Mouse (Mus musculus) WW6 (cell line): ENCODE results near the gene Col5a1.

Source experiments
- DNase-seq: peaks from one replicate; pipeline ENCODE4 v3.0.0-alpha.2; 2013; ENCODE audit warnings: low read depth, low spot score

Gene Col5a1

DNA sequence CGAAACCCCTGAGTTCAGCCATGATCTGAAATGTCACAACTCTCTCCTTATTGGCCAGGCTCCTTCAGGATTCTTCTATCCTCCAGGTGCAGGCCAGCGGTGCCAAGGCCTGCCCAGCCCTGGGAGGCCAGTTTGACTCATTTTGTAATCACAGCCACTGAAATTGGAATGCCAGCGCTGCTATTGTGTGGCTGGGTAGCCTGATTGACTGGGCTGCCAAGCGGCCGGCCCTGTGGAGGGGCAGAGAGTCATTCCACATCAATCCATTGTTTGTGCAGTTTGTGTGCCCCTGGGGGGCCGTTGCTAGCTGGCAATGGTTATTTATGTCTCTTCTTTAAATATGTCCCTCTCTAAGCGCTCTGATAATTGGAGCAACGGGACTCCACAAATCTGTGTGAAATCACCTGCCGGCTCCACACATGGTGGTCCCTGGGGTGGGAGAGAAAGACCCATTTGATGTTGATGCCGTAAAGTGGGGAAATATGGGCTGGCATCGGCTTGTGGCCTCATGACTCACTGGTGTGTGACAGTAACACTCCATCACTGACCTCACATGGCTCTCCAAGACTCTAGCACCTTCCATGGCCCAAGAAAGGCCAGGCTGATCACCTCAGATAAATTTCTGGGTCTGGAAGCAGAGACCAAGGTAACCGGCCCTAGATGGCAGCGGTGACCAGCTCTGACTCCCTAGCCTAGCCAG lies 147.9 kb downstream of the Col5a1 start:
- no peak for DNase-seq

- DNase-seq = no peak
These were observed 150.6 kb downstream of the Col5a1 start for GRCm38 (mm10) chr2:28036788-28037187.

DNA sequence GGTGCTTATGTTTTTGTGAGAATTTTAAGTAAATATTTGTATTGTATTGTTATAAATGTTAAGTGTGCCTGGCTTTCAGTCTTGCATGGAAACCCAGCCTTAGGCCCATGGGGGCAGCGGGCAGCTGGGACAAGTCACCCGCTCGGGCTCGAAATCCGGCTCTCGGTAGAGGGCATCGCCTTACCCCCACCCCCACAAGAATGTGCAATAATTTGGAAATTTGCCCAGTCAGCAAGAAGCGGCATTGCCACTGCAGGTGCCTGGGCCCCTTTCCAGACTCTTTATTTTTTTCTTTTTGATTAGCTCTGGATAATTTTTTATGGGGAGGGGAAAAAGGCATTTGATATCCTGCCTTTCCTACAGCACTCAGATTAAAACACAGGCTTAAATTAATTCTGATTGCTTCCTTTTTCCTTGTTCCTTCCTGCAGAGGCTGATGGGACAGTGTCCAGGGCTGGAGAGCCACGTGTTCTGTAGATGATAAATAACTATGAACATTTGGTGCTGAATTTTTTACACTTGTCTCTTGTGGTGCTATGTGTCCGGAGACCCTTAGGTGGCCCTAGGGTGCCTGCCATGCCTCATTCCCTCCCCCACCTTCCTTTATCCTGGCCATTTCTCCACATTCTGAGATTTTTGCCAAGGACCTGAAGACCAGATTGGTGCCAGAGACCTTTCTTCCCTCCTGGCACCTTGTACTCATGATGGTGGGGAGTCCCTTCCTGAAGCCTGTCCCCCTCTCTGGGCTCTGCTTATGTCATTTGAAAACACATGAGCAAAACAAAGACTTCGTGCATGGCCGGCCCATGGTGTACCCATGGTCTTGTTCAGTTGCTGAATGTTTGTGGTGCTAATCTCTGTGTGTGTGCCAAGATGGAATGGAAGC lies 151.5 kb downstream of the Col5a1 start:
- DNase-seq = no peak

GRCm38 (mm10) chr2:28038391-28039096 lies 152.3 kb downstream of the Col5a1 start:
- DNase-seq = no peak

DNA sequence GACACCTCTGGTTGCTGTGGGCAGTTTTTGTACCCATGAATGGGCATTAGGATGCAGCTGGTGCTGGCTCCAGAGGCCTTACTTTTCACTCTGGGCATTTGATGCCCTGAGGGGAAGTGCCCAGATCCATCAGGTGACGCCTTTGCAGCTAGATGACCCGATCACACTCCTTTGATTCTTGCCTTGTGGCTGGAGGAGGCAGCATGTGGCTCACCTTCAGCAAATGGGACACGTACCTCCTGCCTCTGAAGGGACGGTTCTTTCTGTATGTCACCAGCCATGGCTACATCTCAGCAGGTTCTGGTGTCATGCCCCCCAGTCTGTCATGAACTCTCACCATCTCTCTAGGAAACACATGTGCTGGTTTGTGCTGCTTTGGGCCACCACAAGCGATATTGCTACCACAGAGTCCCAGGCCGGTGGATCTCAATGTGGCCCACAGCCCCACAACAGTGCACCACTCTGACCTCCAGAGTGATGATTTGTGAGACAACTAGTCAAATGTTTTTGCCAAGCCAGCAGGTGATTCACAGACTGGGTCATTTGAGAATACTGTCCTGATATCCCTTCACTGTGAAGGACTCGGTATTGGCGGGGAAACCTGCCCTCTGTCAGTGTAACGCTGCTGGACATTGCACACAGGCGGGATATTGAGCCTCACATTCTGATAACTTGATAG lies 153.6 kb downstream of the Col5a1 start:
- no peak for DNase-seq

GRCm38 (mm10) chr2:28040466-28040865 lies 154.2 kb downstream of the Col5a1 start:
- DNase-seq = no peak

DNA sequence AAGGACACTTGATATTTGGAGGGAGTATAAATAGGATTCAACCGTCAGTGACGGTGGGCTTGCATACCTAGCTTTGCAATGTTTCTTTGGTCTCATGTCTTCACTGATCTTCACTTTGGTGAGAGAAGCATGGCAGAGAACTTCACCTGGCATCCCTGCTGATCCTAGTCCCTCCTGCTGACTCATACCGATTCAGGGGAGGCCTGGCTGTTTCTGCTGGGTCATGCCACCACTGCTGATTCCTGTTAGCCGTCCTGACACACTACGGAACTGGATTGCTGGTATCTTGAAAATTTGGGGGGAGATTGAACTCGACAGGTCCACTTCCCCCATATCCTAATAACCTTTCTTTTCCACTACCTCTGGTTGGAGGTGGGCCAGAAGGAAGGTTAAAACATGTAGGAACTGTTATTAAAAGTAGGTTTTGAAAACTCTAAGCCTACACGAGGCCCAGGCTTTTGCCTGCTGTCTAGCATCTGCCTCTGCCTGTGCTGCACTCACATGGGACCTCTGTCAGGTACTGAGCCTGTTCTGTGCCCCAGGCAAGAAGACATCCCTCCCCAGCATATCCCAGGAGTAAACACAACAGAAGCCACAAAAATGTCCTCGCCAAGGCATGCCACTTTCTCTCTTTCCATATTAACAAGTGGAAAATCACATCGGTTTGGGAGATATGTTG lies 158.8 kb downstream of the Col5a1 start:
- DNase-seq = no peak

GRCm38 (mm10) chr2:28046311-28046710 lies 160.1 kb downstream of the Col5a1 start:
- no peak for DNase-seq

DNA sequence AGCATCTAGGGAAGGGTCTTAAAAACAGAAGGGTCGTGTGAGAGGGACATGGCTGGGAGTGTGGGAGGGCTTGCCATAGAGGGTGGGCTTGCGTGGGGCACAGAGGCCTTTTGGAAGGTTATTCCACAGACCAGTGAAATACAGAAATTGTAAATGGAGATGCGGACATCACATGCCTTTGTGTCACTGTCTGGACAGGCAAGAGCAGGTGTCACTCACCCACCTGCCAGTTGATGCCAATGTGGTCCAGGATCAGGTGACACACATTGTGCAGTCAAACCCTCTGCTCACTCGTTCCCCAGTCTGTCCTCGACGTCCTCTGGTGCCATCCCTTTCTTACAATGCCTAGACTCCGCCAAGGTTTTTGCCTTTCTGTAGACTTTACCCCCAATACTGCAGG lies 160.9 kb downstream of the Col5a1 start:
- DNase-seq = no peak

DNA sequence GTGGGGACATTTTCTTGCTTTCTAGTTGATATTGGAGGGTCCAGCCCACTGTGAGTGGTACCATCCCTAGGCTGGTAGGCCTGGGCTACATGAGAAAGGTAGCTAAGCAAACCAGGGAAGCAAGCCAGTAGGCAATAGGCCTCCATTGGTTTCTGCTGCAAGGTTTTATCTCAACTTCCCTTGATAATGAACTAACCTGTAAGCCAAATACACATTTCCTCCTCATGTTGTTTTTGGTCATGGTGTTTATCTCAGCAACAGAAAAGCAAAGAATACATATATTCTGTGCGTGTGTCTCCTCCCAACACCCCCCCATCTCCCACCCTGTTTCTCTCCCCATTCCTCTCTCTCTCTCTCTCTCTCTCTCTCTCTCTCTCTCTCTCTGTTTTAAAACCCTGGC lies 173.7 kb downstream of the Col5a1 start:
- DNase-seq = no peak

DNA sequence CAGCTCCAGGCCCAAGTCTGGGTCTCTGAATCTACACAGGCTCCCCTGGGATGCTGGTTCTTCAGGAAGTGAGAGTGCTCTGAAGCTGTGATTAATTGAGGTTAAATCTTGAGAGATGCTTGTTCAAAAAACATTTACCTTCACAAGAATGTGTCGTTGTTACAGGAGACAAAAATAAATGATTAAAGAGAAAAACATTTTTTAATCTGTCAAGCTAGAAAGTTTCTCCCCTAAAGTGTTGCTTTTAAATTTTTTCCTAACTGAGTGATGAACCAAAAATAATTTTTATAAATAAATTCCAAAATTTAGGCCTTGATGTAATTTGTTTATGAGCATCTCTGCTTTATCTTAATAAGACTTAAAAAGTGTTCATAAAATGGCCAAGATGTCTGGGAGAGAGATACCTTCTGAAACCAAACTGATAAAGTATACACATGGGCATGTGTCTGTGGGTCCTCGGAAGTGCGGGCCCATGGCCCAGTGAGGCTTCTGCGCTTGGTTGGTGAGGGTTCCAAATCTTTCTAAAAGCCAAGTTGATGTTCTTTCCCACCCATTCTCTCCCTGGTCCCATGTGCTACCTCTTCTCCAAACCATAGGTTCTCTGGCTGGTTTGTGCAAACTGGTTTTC lies 177.6 kb downstream of the Col5a1 start:
- no peak for DNase-seq

- DNase-seq = no peak
These were observed 178.3 kb downstream of the Col5a1 start for GRCm38 (mm10) chr2:28064339-28065080.

DNA sequence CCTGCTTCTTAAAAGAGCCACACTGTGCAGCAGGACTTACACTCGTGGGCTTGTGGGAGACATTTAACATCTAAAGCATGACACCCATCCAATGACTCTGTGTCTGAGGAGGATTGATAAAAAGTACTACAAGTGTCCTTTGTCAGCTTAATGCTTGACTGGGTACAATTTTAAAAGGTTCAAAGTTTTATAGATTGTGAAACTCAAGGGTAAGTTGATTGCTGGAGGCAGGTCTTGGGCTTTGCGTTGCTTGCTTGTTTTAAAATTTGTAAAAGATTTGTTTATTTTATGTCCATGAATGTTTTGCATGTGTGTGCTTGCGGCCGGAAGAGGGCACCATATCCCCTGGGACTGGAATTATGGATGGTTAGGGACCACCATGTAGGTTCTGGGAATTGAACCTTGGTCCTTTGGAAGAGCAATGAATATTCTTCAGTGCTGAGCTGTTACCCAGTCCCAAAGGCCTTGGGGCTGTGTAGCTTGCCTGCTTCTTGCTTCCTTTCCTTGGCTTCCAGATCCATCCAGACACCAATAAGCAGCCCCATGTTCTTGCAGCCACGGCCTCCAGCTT lies 178.9 kb downstream of the Col5a1 start:
- DNase-seq = no peak

DNA sequence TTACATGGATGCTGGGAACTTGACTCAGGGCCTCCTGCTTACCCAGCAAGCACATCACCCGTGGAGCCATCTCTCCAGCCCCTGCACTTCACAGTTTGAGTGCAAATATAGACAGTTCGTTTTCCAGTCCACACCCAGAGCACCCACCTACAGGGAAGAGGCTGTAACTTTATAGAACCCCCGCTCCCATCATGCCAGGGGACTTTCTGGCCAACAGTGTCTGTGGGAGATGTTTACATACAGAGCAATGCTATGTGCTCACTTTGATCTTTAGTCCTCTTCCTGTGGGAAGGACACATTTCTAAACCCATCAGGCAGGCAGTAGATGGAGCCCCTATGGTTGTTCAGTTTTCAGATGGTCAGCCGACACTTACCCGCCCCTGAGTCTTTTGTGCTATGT lies 180.5 kb downstream of the Col5a1 start:
- no peak for DNase-seq

DNA sequence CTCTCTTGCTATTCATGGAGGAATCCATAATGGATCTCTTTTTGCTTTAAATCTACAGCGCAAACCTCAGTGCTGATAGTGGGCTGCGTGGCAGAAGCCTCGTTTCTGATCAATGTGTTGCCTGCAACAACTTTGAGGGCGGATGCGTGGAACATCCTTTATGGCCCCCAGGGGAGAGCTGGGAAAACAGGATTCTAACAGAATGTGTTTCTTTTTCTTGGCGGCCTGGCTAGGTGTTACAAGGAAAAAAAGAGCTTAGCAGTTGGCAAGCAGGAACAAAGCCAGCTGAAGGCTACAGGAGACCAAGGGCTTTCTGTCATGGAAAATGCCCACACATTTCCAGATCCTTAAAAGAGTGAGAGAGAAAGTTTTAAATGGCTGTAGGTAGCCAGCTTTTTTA lies 180.9 kb downstream of the Col5a1 start:
- DNase-seq = no peak

DNA sequence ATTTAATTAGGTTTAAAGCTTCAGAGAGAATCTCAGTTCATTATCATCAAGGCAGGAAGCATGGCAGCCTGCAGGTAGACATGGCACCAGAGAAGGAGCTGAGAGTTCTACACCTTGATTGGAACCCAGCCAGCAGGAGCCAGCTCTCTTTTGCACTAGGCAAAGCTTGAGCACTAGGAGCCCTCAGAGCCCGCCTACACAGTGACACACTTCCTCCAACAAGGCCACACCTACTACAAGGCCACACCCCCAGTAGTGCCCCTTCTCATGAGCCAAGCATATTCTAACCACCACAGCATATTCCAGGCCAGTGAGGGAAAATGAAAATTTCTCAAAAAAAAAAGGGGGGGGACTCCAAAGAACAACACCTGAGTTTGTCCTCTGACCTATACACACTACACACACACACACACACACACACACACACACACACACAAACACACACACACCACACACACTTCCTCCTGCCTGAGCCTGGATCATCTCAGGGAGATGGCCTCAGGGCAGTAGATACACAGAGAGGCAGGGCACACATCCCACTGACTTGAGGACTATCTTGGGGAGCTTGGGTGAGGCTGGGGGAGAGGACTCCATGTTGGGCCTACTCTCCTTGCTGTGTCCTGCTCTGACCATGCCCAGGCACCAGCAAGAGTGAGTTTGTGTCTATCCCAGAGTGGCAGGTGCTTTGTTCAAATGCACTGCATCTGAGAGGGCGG lies 181.8 kb downstream of the Col5a1 start:
- DNase-seq = no peak

DNA sequence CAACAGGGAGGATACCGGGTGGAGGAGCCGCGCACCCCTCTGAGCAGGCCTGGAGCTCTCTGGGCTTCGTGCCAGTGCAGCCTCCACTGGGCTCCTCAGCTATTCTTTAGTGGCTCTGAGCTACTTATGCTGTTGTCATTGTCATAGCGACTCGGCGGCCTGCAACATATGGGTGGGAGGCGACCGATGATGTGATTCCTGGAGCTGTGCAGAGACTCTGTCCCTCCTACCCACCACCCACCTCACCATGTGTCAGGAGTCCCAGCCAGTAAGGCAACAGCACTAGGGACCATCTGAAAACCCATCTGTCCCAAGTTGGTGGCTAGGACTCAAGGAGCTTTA lies 182.3 kb downstream of the Col5a1 start:
- no peak for DNase-seq

DNA sequence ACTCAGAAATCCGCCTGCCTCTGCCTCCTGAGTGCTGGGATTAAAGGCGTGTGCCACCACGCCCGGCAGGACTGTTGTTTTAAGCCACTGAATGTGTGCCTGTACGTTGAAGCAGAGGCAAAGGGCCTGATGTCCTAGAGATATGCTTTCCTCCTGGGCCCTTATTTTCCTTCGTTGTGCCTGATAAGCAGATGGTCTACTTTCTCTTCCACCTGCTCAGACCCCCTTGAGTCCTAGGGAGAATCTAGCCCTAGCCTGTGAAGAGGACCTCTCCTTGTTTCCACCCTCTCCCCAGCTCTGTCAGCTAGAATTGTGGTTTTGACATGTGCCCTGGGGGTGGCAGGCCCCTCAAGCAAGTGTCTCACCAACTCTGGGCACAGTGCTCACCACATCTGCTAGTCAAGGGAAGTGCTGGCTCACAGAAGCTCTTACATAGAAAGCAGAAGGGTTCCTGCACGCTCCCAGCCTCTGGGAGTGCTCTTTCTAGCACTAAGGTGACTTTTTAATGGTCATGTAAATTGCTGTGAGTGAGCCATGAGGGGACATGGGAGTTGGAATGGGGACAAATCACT lies 189.5 kb downstream of the Col5a1 start:
- no peak for DNase-seq

DNA sequence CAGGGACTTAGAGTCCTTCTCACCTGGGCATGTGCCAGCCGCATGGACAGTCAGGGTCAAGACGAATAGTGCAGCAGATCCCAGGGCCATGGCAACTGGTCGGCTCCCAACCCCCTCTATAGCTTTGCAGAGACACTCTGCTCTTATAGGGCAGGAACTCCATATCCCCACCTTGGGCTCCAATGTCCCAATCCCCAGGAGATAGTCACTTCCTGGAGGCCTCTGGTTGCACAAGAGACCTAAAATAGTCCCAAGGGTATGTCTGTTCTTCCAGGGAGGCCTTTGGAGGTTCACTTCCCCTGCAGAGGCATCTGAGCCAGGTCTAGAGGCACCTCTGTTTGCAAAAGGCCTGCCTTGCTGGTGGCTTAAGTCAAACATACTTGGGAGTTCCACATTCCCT lies 198.5 kb downstream of the Col5a1 start, which contains the start of gene Fcnb:
TSS of gene Fcnb (minus strand) at position 118 of the 400 bp plus-strand sequence.
- no peak for DNase-seq
